Mouse (Mus musculus) brain, embryonic 18.5 days (tissue): ENCODE measurements at regions not wholly inside any gene's neighbourhood (a gene's known extent, or its start where the extent isn't known, plus 50 kb on each side); places are given as distances from the start of the nearest gene placed in this dataset.

Experiments used
- DNase-seq: peaks from one replicate; pipeline ENCODE4 v3.0.0-alpha.2; 2012; ENCODE audit warnings: low read depth, low spot score

DNA sequence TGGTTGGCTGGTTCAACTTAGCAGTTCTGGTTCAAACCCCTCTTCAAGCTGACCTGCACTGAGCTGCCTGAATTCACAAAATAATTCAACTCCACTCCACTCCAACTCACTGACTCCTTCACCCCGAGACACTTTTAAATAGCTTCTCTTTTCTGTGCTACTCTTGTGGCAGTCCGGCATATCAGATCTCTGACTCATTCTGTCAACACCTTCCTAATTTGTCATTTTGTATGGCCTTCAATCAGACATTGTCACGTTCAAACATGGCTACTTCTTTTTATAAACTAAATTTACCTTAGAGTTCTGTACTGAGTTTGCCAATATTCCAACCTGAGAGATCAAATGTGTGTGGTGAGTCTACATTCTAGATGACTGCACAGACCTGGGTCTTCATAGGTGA lies 579.1 kb downstream of the Slitrk1 start:
- no peak for DNase-seq

DNA sequence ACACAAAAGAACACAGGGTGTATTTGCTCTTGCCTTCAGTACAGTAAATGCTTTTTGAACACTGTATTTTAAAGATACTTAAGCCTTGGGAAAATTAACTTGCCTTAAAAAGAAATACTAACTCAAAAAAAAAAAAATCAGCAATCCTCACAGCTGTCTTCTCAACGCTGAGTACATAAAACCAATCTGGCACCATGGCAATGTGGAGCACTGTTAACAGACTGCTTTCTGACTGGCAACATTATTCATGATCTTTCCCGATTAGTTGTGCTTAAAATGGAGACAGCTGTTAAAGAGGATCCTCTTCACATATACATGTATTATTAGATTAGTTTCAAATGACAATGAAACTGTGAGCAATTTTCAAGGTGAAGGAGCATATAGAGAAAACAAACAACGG lies 587.5 kb downstream of the Slitrk1 start:
- no peak for DNase-seq

DNA sequence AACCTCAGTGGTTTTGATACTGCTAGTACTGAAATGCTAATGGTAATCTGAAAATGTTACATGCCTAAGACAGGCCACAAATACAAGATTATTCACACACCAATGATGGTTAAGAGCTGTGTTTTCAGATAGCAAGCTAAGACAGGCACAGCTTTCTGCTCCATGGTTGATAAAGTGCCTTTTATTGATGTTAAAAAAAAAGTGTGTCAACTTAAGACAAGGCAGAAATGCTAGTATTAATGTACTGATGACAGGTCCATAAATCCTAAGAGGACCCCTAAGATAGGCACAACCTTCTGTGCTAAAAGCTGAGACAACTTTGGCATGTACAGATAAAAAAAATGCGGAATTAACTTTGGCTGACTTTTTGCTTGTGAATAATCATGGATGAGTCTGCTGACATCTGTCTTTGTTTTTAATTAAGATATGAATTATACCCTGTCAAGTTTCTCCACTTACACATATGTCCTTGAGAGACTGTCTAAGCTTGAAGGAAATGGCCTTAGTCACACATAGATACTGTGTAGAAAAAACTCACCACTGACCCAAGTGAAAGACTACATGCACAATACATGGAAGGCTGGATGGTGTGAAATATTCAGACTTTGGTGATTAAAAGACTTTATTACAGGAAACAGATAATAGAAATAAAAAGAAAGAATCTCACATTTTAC lies 590.5 kb downstream of the Slitrk1 start:
- no peak for DNase-seq

DNA sequence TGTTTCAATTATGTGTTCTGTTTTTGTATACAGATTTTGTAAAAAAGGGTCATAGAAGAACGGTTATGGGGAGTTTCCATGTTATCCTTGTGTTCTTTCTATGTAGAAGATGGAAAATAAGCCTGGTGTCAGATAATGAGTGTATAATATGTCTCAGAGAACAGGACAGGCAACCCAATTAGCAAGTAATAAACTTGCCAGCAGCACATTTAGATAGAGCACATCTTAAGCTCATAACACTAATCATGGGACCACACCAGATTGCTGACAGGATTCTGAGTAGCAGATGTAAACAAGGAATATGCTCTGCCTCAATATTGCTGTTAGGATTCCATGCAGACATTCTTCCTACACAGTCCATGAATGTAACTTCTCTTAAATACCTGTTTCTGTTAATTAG lies 606.3 kb downstream of the Slitrk1 start:
- no peak for DNase-seq

DNA sequence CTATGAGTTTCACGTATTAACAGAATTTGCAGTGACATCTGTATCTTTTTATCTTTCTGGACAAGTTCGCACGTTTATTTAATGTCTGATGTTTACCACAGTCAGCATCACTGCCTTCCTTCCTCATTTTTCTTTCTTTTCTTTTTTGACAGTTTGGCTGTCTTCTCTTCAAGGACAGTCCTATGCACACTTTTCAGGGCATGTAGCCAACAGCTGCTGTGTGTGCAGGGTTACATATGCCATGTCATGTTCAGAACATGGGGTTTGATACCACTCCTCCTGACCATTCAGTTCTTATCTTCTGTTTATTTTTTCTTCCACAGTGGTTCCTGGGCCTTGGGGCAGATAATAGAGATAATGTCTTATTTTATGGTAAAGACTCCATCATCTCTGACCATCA lies 634.3 kb downstream of the Slitrk1 start:
- DNase-seq: no peak

DNA sequence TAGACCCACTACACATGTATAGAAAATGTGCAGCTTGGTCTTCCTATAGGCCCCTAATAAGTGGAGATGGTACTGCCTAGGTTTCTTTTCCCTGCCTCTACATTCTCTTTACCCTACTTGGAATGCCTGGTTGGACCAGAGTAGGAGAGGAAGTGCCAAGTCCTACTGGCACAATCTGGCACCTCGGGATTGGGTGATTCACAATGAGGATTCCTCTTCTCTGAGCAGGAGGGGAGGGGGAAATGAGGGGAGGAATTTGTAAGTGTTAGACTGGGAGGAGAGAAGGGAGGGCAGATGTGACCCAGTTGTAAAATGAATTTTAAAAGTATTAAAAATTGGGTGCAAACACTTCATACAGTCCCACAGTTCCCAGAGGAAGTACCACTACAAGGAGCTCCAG lies 652.9 kb downstream of the Slitrk1 start:
- no peak for DNase-seq

DNA sequence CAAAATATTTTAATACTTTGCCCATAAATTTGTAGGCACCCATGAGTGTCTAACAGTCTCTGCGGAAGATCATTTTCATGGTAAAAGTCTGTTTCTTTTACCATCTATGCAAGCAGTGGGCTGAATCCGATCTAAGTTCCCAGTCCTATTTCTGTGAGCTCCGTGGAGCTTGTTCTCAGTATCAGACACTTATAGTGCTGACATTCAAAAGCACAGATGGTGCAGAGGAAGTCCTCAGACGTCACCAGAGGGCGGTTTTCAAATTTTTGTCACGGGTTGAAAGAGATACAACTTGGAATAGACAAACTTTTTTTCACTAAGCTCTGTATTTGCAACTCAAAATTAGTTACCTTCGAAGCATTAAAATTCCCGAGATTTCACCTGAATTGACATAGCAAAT lies 666.6 kb downstream of the Slitrk1 start:
- DNase-seq: peak; percentile 16

DNA sequence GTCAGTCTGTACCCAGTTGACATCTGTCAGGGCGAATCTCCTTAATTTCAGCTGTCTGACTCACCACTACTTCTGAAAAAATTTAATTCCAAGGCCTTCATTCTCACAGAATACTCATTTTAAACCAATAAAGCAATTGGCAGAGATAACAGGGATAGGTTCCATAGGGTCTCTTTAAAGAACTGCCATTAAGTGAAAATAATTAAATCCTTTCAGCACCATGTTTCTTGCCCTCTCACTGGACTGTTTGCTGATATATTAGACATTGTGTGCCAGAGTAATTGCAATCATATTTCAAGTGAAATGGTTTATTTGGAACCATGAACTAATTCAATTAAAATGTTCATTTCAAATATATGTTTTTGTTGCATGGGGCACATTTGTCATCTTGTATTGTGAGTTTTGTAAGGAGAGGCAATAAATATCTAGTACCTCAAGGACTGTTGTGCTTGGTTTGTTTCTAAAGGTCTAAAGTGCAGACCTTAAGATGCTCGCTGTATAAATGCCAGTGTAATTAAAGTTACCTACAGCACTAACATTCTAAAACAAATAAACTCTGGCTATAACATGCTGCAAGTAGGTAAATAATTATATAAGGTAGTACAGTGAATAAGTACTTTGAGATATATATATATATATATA lies 688.4 kb downstream of the Slitrk1 start:
- no peak for DNase-seq

DNA sequence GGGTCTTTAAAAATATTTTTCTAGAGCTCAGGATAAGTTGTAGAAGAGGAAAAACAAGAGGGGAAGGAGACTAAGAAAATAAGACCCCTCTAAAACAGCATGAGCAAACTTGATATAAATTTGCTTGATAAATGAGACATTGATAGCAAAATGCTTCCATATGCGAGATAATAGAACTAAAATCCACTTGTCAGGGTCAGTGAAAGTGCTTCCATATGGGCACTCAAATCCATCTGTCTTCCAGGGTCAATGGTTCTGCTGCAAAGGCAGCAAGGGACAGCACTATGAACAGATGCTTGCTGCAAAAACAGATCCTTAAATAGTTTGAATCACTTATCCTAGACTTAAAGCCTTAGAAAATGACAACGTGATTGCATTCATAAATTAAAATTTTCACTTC lies 704.7 kb downstream of the Slitrk1 start:
- no peak for DNase-seq

DNA sequence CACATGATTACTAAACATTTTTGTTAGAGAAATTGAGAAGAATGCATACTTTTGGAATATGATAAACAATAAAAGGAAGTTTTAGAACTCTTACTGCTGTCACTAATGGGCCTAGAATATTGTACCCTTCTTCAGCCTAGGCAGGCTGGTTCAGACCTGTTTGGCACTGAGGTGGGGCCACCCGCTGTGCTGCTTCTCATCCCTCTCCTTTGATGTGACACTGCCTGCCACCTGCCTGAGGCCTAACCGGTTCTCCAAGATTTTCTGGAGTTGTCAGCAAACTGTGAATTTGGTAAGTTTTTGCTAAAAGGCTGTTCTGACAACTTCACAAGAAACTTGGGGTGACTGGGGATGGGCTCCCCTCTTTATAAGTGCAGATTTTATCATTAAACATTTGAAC lies 714.8 kb downstream of the Slitrk1 start:
- no peak for DNase-seq

DNA sequence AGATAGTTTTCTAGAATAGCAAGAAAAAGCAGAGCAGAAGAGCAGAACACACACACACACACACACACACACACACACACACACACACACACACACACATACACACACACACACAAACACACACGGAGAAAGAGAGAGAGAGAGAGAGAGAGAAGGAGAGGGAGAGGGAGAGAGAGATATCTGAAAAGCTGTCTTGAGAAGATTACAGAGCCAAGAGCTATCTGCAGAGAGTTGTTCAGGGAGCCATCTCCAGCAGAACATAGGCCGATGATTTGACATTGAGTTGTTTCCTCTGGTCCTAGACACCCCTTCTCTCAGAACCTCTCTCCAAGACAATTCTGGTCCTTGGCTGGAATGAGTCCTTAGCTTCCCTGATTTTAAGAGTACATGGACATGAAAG lies 733.0 kb downstream of the Slitrk1 start:
- DNase-seq: no peak

DNA sequence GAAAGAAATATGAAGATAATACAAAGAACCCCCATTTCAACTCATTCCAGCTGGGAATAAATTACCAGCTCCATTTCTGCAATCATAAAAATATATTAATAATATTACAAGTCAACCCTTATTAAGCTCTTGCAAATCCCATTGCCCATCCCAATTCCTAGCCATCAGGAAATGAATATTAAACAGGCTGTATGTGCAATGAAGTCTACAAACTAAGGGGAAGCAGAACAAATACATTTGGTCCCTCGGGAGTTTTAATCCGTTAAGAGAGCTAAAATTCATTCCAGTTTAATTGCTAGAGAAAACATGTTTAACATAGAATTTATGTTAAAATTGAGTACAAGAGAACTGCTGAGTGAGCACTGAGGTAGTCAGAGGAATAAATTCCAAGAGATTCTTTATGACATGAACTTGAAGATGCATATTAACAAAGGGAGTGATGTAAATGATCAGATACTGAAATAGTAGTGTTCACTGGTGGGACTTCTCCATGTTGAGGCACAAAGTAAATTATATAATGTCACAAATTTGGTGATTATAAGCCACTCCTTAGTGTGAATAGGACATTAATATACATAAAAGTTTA lies 738.6 kb downstream of the Slitrk1 start:
- DNase-seq: no peak

DNA sequence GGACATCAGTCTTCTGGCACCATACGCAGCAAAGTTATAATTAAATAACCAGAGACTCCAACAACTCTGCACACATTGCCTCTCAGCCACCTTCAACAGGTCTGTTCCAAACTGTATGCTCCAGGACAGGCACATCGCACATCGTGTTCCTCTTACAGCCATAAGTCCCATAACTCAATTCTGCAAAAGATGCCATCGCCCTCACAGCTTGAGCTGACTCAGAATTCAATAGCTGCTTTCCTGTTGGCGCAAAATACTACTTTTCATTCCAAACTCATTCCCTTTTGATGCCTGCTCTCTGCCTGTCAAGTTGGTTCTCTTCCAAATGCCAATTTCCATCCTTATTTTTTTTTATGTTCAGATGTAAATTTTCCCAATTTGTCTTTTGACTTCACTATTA lies 761.0 kb downstream of the Slitrk1 start:
- peak; percentile 37 for DNase-seq

DNA sequence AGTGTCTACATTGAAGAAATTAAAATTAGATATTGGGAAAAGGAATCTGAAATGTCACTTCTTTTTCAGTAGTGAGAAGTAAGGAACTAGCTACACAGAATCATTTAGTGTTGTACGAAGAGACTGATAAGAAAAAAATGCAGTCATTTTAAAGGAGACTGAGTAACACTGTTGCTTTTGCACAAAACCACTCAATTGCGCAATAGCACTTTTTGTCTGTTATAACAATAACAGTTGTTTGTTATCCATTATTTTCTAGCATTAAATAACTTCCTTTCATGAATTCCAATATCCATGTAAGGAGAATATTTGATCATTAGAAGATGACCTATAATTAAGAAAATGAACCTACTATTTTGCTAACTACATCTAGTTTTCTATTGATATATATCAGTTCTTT lies 790.8 kb downstream of the Slitrk1 start:
- DNase-seq: no peak

DNA sequence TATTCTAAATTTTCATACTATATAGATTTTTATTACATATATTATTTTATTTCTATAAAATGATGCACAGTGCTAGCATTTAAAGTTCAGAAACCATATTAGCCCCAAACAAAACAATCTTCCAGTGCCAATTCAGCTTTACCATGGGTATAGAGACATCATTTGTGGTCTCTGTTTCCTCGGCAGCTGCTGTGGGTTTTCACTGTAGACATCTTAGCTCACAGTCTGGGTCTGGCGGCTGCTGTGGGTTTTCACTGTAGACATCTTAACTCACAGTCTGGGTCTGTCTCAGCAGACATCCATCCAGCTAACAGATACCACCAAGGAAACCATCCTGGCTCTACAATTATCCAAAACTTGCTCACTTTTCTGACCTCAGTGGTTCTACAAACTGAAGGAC lies 808.9 kb downstream of the Slitrk1 start:
- no peak for DNase-seq

DNA sequence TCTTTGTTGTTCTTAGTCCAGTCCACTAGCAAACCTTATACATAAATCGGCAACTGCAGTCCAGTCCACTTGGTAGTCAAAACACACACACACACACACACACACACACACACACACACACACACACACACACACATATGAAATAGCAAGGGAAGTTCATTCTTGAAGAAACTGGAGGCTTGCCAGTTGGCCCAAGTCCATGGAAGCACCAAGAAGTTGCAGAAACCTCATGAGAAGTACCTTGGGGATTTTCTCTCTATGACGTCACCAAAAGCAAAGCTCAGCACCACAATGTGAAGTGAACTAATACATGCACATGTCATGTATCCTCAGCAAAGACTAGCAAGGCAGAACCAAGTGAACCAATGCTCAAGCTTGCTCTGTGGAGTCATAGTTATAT lies 823.0 kb downstream of the Slitrk1 start:
- DNase-seq: no peak

DNA sequence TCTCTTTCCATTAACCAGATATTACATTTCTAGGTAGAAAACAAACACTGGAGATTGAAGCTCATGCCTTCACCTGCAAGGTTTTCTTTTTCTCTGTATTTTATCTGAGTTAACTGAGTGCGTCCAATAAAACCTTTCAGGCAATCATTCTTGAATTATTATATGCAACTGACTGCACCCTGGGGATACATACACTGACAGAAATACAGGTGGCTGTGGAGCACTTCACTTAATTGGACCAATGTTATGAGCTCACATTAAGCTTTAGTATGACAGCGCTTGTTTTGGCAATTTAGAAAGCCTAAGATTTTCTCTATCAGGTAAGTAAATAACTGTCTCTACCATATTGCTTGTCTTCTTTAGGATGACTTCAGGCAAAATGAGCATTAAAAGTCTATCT lies 864.0 kb downstream of the Slitrk1 start:
- no peak for DNase-seq

DNA sequence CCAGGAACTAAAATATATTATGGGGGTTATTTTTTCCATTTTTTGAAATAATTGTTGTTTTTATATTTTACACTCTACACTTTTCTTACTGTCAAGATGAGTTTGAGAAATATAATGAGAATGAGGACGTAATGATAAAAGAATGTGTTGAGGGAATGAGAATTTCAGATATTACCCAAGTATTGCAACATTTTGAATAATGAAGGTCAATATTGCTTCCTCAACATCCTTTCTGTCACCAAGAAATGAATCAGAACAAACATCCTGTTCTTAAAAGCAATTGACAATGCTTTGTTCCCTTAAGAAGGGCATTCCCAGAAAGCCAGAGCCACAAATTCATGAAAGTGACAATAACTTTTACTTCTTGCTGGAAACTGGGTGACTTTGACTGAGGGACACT lies 878.0 kb downstream of the Slitrk1 start:
- DNase-seq: no peak

DNA sequence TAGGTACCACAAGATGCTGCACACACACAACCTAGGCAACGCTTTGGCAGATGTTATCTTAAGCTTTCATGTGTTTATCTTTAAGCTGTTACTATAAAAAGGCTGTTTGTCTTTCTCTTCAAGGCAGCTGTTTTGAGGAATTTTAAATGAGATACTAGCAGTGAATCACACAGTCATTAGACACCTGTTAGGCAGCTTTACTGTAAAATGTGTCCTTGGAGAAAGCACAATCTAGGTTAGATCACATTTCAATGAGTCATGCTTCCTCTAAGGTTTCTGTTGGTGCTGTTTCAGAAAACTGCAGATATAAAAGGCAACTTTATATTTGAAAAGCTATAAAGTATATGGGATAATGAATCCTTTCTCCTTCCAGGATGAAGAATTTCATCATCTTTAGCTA lies 879.8 kb downstream of the Slitrk1 start:
- no peak for DNase-seq

DNA sequence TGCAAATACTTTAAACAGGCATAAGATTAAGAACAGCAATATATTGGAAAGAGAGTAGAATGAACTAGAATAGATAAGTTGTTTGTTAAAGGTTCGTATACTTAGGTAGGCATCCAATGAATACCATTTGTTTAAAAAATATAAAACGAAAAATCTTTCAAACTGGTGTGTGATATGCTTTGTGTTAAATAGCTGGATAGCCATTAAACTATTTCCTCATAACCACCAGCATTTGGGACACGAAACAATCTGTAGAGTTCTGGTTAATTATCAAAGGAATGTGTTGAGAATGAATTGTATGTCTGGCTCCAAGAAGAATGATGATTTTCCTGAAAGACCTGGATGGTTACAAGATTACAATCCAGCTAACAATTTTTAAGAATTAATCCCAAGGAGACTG lies 891.4 kb downstream of the Slitrk1 start:
- no peak for DNase-seq

DNA sequence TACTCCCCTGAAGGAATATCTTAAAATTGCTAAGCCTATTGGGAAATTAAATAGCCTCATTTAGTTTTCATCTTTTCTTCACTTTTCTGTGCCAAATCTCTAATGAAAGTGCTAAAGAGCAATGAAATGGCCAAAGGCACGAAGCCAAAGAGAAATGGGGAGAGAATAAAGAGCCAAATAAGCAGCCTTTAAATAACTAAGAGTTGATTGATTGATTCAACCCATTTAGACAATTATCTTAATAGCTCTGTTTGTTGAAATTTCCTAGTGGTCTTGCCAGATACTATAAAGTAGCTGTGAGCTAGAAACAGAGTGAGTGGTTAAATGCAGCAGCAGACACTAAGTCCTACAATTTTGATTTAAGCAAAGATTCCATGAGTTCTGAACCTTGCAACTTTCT lies 891.9 kb downstream of the Slitrk1 start:
- peak; percentile 47 for DNase-seq

DNA sequence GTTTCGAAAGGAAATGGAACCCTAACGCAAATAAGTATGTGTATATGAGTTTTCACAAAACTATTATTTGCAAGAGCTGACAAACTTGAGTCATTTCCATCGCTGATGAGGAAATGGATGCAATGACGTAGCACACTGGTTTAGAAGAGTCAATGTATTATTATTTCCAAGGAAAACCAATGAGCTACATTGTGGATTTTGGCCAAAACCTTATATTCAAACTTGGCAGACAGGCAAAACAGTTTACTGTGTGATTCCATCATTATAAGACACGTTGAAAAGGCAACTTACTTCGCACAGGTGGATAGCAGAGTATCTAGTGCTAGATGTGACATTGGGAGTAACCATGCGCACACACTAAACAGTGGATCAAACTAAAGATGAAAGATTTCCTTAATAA lies 892.6 kb downstream of the Slitrk1 start:
- no peak for DNase-seq

DNA sequence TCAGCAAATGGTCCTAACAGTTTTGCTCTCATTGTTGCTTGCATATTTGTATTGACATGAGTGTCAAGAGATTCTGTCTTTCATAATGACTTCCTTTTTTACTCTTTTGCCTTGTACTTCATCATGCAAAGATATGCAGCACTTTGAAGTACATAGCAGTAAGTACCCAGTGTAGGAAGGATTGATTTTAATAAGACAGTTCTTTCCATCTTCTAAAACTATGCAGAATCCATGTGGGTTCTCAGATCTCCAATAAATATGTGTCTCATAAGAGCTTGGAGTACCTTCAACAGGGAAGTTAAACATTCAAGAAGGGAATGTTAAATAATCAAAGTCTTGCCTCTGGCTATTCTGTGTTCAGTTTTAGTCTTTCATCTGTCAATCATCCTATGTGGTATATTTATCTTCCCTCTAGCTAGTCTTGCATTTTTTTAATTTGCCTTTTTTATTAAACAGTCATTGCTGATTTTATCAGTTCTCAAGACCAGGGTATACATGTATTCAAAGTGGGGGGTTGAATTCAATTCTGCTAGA lies 926.1 kb downstream of the Slitrk1 start:
- DNase-seq: no peak
